12 mouse cellular contexts compared by ENCODE assay signal in the genomic region with DNA sequence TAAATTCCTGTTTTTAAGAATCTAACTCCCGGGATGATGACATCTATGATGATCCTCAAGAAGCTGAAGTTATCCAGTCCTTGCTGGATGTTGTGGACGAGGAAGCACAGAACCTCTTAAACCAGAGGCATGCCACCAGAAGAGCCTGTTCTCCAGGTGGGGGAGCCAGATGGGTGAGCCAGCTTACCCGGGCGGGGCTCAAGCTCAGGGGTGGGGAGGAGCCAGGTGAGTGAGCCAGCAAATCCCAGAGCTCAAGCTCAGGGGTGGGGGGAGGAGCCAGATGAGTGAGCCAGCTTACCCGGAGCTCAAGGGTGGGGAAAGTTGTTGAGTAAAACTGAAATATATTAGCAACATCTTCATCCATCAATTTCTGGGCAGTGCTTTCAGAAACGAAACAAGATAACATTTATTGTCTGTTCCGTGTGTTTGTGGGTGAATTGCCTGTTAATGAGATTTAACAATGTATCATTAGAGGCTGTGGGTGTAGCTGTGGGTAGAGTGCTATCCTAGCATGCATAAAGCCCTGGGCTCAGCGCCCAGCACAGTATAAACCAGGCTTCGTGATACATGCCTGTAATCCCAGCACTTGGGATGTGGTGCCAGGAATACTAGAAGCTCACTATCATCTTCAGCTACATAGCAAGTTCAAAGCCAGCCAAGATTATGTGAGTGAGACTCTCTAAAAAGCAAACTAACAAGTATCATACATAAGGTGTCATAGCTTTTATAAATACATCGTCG. TPM values are rescaled to one million over a fixed set of nuclear protein-coding genes. Genes with fewer than 3 reads are reported as not detected.
DNase-seq lines count a peak whose midpoint lies in the region; ATAC-seq and TF ChIP-seq lines count a peak whose summit lies in the region.
"Had no signal": no experiment of that assay in that cellular context is flagged by ENCODE, and none has a peak within 500 bp of the region (broad histone marks: within the 10 kb centered on the region; RNA-seq: fewer than 3 reads in every experiment).

No protein-coding gene starts in this region.

- intact Hi-C loops in left cerebral cortex, postnatal 10 days (cut with DNase I), result no loop called here

- no peak overlapping the region for H3K9ac ChIP-seq in stomach, embryonic 16.5 days (ENCODE audit: low read length)
- no peak overlapping the region for H3K9ac ChIP-seq in midbrain, postnatal 0 days (replicated peaks; ENCODE audit: low read length, poor library complexity, severe bottlenecking)

- no peaks in the 10 kb centered on the region for H3K27me3 ChIP-seq in stomach, embryonic 16.5 days (ENCODE audit: control insufficient read depth, insufficient read depth, low read length)
- no peaks in the 10 kb centered on the region for H3K27me3 ChIP-seq in midbrain, postnatal 0 days (ENCODE audit: insufficient read depth, low read length)

- no peaks in the 10 kb centered on the region for H3K9me3 ChIP-seq in stomach, embryonic 16.5 days (replicated peaks; ENCODE audit: control insufficient read depth, low read length)
- H3K9me3 ChIP-seq in midbrain, postnatal 0 days (ENCODE audit: low read length), result no peaks in the 10 kb centered on the region

- ATAC-seq in stomach, embryonic 16.5 days (ENCODE audit: insufficient read depth, low FRiP score), result peak; percentile 44
- no peak for ATAC-seq in midbrain, postnatal 0 days (ENCODE audit: low FRiP score)
- ATAC-seq: inflammation-experienced regulatory T-cells, adult 6 months had no signal

- peak; percentile 14 for DNase-seq in adrenal gland, adult 2 months
- no peak for DNase-seq in adrenal gland, adult (ENCODE audit: inconsistent age in 2 of 2, low spot score in 1 of 2)
- peak; percentile 8 for DNase-seq in retina, postnatal 7 days (ENCODE audit: low read depth, low spot score)
- DNase-seq in retina, postnatal 1 day, result no peak
- peak; percentile 68 for DNase-seq in gonadal fat pad, adult 2 months (ENCODE audit: low read depth)
- no peak for DNase-seq in left cerebral cortex, postnatal 10 days (ENCODE audit: extremely low spot score in 1 of 2, low spot score in 2 of 2)
- DNase-seq in midbrain, postnatal 0 days (ENCODE audit: low spot score), result no peak
- DNase-seq: left cerebral cortex, postnatal 4 days; right cerebral cortex, adult 18-20 months had no signal

- peaks cover 6% of the 10 kb centered on the region; the same call in 1 of the 2 replicates for H3K36me3 ChIP-seq in stomach, embryonic 16.5 days (ENCODE audit: control insufficient read depth, insufficient read depth, low read length)
- H3K36me3 ChIP-seq in midbrain, postnatal 0 days (ENCODE audit: insufficient read depth, low read length), result no peaks in the 10 kb centered on the region

- no peaks in the 10 kb centered on the region for H3K4me1 ChIP-seq in stomach, embryonic 16.5 days (ENCODE audit: control insufficient read depth, insufficient read depth, low read length)
- H3K4me1 ChIP-seq in midbrain, postnatal 0 days (ENCODE audit: insufficient read depth, low read length), result no peaks in the 10 kb centered on the region

- no peak overlapping the region for H3K4me3 ChIP-seq in stomach, embryonic 16.5 days (replicated peaks; ENCODE audit: low read length)
- no peak overlapping the region for H3K4me3 ChIP-seq in midbrain, postnatal 0 days (ENCODE audit: low read depth, low read length)

- H3K27ac ChIP-seq in stomach, embryonic 16.5 days (ENCODE audit: low read length), result no peak overlapping the region
- no peak overlapping the region for H3K27ac ChIP-seq in midbrain, postnatal 0 days (ENCODE audit: low read depth, low read length)

- 65% methylated on average over 11 of the region's 11 CpGs for WGBS in stomach, embryonic 16.5 days
- WGBS in midbrain, postnatal 0 days, result 78% methylated on average over 11 of the region's 11 CpGs

- TF ChIP-seq CTCF in midbrain, postnatal 0 days (IDR thresholded peaks at IDR 0.05), result no peak

- no peak overlapping the region for H3K4me2 ChIP-seq in stomach, embryonic 16.5 days (ENCODE audit: low read depth, low read length)
- no peak overlapping the region for H3K4me2 ChIP-seq in midbrain, postnatal 0 days (ENCODE audit: low read depth, low read length, poor library complexity, severe bottlenecking)

RNA-seq across cellular contexts. Expression of gene Slc10a6, which starts 49.4 kb away (rescaled TPM):
- total RNA-seq in adrenal gland, adult 2 months (2021), result 1 to 10 TPM; 1.3 to 1.8 TPM
- 0.83 and 1.1 TPM in 2 replicates for polyA plus RNA-seq in adrenal gland, adult 2 months (2012; rRNA removed)
- 4.9 and 6.5 TPM in 2 replicates for polyA plus RNA-seq in gonadal fat pad, adult 2 months (2012; rRNA removed)
- 1.7 and 4.7 TPM in 2 replicates for polyA plus RNA-seq in stomach, embryonic 16.5 days (2015; fragmentation: Nextera tagmentation; extraction: Ambion mirVana)
- total RNA-seq in left cerebral cortex, postnatal 10 days (2021), result under 1 TPM in 1 of 2 experiments, not detected in 1; 0.15 TPM
- total RNA-seq in midbrain, postnatal 0 days (2014; rRNA removed), result 1.7 TPM in 1 of 2 replicates, not detected in the other
- not detected in 2 replicates for polyA plus RNA-seq in midbrain, postnatal 0 days (2015; fragmentation: Nextera tagmentation; extraction: Ambion mirVana)
- total RNA-seq: left cerebral cortex, postnatal 4 days; monocyte, adult 5-6 weeks had no signal

Comparison
In these comparisons a context has a peak if more than half of its experiments do, and no peak if none do; other contexts are left out.
1. DNase-seq: peak in adrenal gland, adult 2 months (single experiment), retina, postnatal 7 days (single experiment) and gonadal fat pad, adult 2 months (single experiment); none in adrenal gland, adult (0 of 2), retina, postnatal 1 day (single experiment), left cerebral cortex, postnatal 10 days (0 of 2) and midbrain, postnatal 0 days (single experiment).